Mouse (Mus musculus) splenic B cell, adult 2 months (primary cell): Measurements from ENCODE around the gene Gm20821.
"Not testable (repeated sequence)": the region's sequence is repeated elsewhere in the genome, so short reads cannot be mapped to it uniquely, and the experiment has no call there.

Experiments
- DNase-seq: peaks from one replicate; pipeline ENCODE4 v3.0.0-alpha.2; 2011; ENCODE audit warnings: low read depth, low spot score
- H3K27me3 ChIP-seq: 2 replicates; pipeline ENCODE4 v1.6.1; 2012; ENCODE audit warnings: mild to moderate bottlenecking, low read length, moderate library complexity, mixed read lengths; ENCODE audit not compliant: control insufficient read depth, poor library complexity, insufficient read depth, severe bottlenecking
- H3K36me3 ChIP-seq: 2 replicates; pipeline ENCODE4 v1.6.1; 2012; ENCODE audit warnings: mild to moderate bottlenecking, low read length, moderate library complexity, mixed read lengths; ENCODE audit not compliant: control insufficient read depth, poor library complexity, insufficient read depth, severe bottlenecking

Gene Gm20821

GRCm38 (mm10) chrY:9781504-9781903 is at the start of gene Gm20821:
TSS of gene Gm20821 (plus strand) at chrY:9781804.
- H3K27me3 ChIP-seq, H3K36me3 ChIP-seq, DNase-seq: not testable (repeated sequence)
